Comparison of ENCODE assay signal across 13 mouse cellular contexts in the genomic region with DNA sequence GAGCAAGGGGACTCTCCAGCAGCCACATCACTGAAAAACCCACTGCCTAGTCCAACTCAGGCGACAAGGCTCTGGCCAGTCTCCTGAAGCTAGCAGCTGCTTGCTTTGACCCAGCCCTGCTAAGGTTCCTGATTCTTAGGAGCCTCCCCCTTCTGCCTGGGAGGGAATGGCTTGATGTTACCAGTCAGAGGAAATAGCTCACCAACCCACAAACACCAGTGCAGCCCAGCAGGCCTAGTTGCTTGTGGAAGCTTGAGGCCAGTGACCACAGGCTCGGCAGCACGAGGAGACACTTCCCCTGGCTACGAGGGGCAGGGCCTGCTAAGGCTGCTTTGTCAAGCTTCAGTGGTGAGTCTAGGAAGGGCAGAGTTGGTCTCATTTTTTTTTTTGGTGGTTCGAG. TPM values are rescaled to one million over a fixed set of nuclear protein-coding genes. Genes with fewer than 3 reads are reported as not detected.
DNase-seq lines count a peak whose midpoint lies in the region; ATAC-seq and TF ChIP-seq lines count a peak whose summit lies in the region.
"Had no signal": no experiment of that assay in that cellular context is flagged by ENCODE, and none has a peak within 500 bp of the region (broad histone marks: within the 10 kb centered on the region; RNA-seq: fewer than 3 reads in every experiment).

No protein-coding gene starts in this region.

- H3K27me3 ChIP-seq in heart, embryonic 10.5 days (ENCODE audit: insufficient read depth, poor library complexity, severe bottlenecking): no peaks in the 10 kb centered on the region
- H3K27me3 ChIP-seq in spleen, adult 2 months (ENCODE audit: control insufficient read depth, insufficient read depth, low read length): no peaks in the 10 kb centered on the region
- no peaks in the 10 kb centered on the region for H3K27me3 ChIP-seq in liver, postnatal 0 days (ENCODE audit: insufficient read depth, low read length)
- H3K27me3 ChIP-seq: midbrain, embryonic 12.5 days; Patski had no signal

- H3K9me3 ChIP-seq in heart, embryonic 10.5 days: no peaks in the 10 kb centered on the region
- no peaks in the 10 kb centered on the region for H3K9me3 ChIP-seq in liver, postnatal 0 days (ENCODE audit: low read length)
- H3K9me3 ChIP-seq: midbrain, embryonic 12.5 days had no signal

- ATAC-seq in liver, postnatal 0 days: peak; percentile 49
- ATAC-seq: Patski had no signal

- no peak overlapping the region for H3K4me2 ChIP-seq in liver, postnatal 0 days (ENCODE audit: low read depth, low read length)
- H3K4me2 ChIP-seq: midbrain, embryonic 12.5 days had no signal

- TF ChIP-seq CTCF in spleen, adult 2 months (IDR thresholded peaks at IDR 0.05; ENCODE audit: extremely low read depth, insufficient read depth, insufficient read length, insufficient replicate concordance): no peak
- no peak for TF ChIP-seq CTCF in liver, postnatal 0 days (IDR thresholded peaks at IDR 0.05; ENCODE audit: low read depth)

- H3K4me1 ChIP-seq in heart, embryonic 10.5 days: peaks cover 23% of the 10 kb centered on the region
- H3K4me1 ChIP-seq in spleen, adult 2 months (ENCODE audit: control insufficient read depth, insufficient read depth, insufficient read length): peaks cover 4% of the 10 kb centered on the region; the same call in 1 of the 2 replicates
- no peaks in the 10 kb centered on the region; the same call in 1 of the 2 replicates for H3K4me1 ChIP-seq in liver, postnatal 0 days (ENCODE audit: insufficient read depth)
- H3K4me1 ChIP-seq: midbrain, embryonic 12.5 days had no signal

- TF ChIP-seq EP300 in liver, postnatal 0 days (IDR thresholded peaks at IDR 0.05; ENCODE audit: low read depth): no peak

- no peak overlapping the region for H3K4me3 ChIP-seq in heart, embryonic 10.5 days
- no peak overlapping the region for H3K4me3 ChIP-seq in spleen, adult 2 months (ENCODE audit: extremely low read depth, insufficient read depth, insufficient read length)
- H3K4me3 ChIP-seq in liver, postnatal 0 days (ENCODE audit: low read depth, low read length): no peak overlapping the region
- H3K4me3 ChIP-seq: midbrain, embryonic 12.5 days had no signal

- peak; percentile 98 for DNase-seq in heart, adult 11 months
- no peak for DNase-seq in heart, embryonic 10.5 days (ENCODE audit: low spot score)
- DNase-seq in spleen, adult 2 months (ENCODE audit: low read depth in 1 of 2, low spot score in 2 of 2): no peak
- no peak for DNase-seq in spleen, postnatal 10 days (ENCODE audit: low spot score in 2 of 2)
- DNase-seq in liver, postnatal 0 days: peak; percentile 64
- peak; percentile 62 for DNase-seq in skeletal muscle tissue, adult 2 months (ENCODE audit: low read depth, low spot score)
- DNase-seq in frontal cortex, postnatal 10 days (ENCODE audit: low spot score in 2 of 2): no peak
- DNase-seq in urinary bladder, postnatal 36 days (ENCODE audit: low spot score in 2 of 2): no peak
- DNase-seq: adrenal gland, postnatal 14 days; cerebellum, adult 9-10 months; thymus, adult 2 months had no signal

- 74% methylated on average over 5 of the region's 5 CpGs for WGBS in heart, embryonic 10.5 days
- WGBS in spleen, adult 2 months: 23% methylated on average over 5 of the region's 5 CpGs
- 35% methylated on average over 5 of the region's 5 CpGs for WGBS in liver, postnatal 0 days (ENCODE audit: insufficient replicate concordance)

- H3K36me3 ChIP-seq in heart, embryonic 10.5 days: peaks cover under 1% of the 10 kb centered on the region; the same call in 1 of the 2 replicates
- no peaks in the 10 kb centered on the region for H3K36me3 ChIP-seq in spleen, adult 2 months (ENCODE audit: control insufficient read depth, insufficient read depth, low read length)
- H3K36me3 ChIP-seq in liver, postnatal 0 days (replicated peaks; ENCODE audit: insufficient read depth, low read length): no peaks in the 10 kb centered on the region

- H3K27ac ChIP-seq in heart, embryonic 10.5 days: no peak overlapping the region
- 0 out of 2 replicates have a peak overlapping the region, but pooled peaks have one; percentile 1 for H3K27ac ChIP-seq in spleen, adult 2 months (ENCODE audit: insufficient read depth, low read length)
- peak overlapping the region; percentile 29; the same call in 1 of the 2 replicates for H3K27ac ChIP-seq in liver, postnatal 0 days (ENCODE audit: low read depth)
- H3K27ac ChIP-seq: midbrain, embryonic 12.5 days had no signal

- H3K9ac ChIP-seq in liver, postnatal 0 days (replicated peaks): no peak overlapping the region
- H3K9ac ChIP-seq: midbrain, embryonic 12.5 days had no signal

- no peak for TF ChIP-seq POLR2A in spleen, adult 2 months (IDR thresholded peaks at IDR 0.05; ENCODE audit: low read depth, low read length)

RNA-seq across cellular contexts. Expression of a gene that starts 11.9 kb away (rescaled TPM):
- 86.7 and 96.6 TPM in 2 replicates for polyA plus RNA-seq in heart, embryonic 10.5 days (2016; fragmentation: Nextera tagmentation; extraction: Ambion mirVana)
- 31.2 and 36.6 TPM in 2 replicates for polyA plus RNA-seq in spleen, adult 2 months (2012; rRNA removed)
- 28.0 and 30.5 TPM in 2 replicates for polyA plus RNA-seq in liver, postnatal 0 days (2015; fragmentation: Nextera tagmentation; extraction: Ambion mirVana)

RNA-seq across cellular contexts. Expression of a gene that starts 17.4 kb away (rescaled TPM):
- polyA plus RNA-seq in heart, embryonic 10.5 days (2016; fragmentation: Nextera tagmentation; extraction: Ambion mirVana): 11.6 and 13.1 TPM in 2 replicates
- polyA plus RNA-seq in spleen, adult 2 months (2012; rRNA removed): 17.3 and 22.9 TPM in 2 replicates
- 20.8 and 21.3 TPM in 2 replicates for polyA plus RNA-seq in liver, postnatal 0 days (2015; fragmentation: Nextera tagmentation; extraction: Ambion mirVana)

Comparison
In these comparisons a context has a peak if more than half of its experiments do, and no peak if none do; other contexts are left out.
1. DNase-seq: peak in heart, adult 11 months (single experiment), liver, postnatal 0 days (single experiment) and skeletal muscle tissue, adult 2 months (single experiment); none in heart, embryonic 10.5 days (single experiment), spleen, adult 2 months (0 of 2), spleen, postnatal 10 days (0 of 2), frontal cortex, postnatal 10 days (0 of 2) and urinary bladder, postnatal 36 days (0 of 2).